Mouse (Mus musculus): ENCODE results near the gene Myo3a. TPM values are rescaled to one million over a fixed set of nuclear protein-coding genes. Genes with fewer than 3 reads are reported as not detected.
"Not testable (repeated sequence)": the region's sequence is repeated elsewhere in the genome, so short reads cannot be mapped to it uniquely, and the experiment has no call there.

Gene Myo3a
- polyA plus RNA-seq, 1 experiment from 2014 or later: not detected

DNA sequence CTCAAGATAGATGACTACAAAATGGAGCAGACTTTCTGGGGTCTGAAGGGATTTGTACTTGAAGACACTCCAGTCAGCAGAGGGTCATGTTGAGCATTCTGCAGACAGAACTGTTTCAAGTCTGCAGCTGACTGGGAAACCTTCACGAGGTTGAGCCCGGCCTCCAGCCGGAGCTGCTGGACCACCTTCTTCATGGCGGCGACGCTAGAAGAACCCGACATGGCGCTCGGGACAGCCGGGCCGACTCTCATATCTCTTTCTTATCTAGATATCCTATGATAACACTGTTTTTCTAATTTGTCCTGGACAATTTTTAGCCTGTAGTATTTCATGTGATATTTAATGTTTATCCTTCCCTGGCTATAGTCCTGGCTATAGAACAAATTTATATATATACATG lies 183.2 kb downstream of the Myo3a start:
- not testable (repeated sequence) for H3K27me3 ChIP-seq; H3K36me3 ChIP-seq (replicated peaks); H3K9me3 ChIP-seq (replicated peaks); H3K4me1 ChIP-seq (replicated peaks); H3K9ac ChIP-seq; ATAC-seq (ENCODE audit: insufficient read depth); H3K27ac ChIP-seq (replicated peaks); H3K4me2 ChIP-seq; H3K4me3 ChIP-seq (replicated peaks)
- 89% methylated on average over 11 of the region's 11 CpGs for WGBS (ENCODE audit: insufficient replicate concordance)

DNA sequence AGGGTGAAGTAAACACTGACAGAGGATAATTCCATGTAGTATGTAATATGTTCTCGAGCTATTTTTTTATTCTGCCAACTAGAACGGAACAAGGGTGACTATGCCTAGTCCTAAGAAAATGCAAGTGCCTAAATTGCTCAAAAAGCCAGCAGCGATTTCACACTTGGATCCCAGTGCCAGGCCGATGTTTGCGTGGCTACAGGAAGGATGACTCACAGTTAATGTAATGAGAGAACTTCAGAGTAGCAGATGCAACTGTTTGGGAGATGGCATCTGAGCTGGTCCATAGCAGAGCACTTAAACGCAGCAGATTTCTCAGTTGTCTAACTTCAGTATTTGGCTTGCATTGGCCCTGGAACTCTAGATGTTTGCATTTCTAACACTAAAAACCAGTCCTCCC lies 321.1 kb downstream of the Myo3a start:
- Histone ChIP-seq H3K4me3 (replicated peaks) (no peak overlapping the region), H3K4me2 (no peak overlapping the region), H3K9me3 (replicated peaks) (no peaks in the 10 kb centered on the region), H3K27me3 (no peaks in the 10 kb centered on the region), H3K9ac (no peak overlapping the region), H3K36me3 (replicated peaks) (no peaks in the 10 kb centered on the region), H3K4me1 (replicated peaks) (no peaks in the 10 kb centered on the region), H3K27ac (replicated peaks) (no peak overlapping the region)
- ATAC-seq (ENCODE audit: insufficient read depth): no peak
- WGBS (ENCODE audit: insufficient replicate concordance): 60% methylated on average over 6 of the region's 6 CpGs

DNA sequence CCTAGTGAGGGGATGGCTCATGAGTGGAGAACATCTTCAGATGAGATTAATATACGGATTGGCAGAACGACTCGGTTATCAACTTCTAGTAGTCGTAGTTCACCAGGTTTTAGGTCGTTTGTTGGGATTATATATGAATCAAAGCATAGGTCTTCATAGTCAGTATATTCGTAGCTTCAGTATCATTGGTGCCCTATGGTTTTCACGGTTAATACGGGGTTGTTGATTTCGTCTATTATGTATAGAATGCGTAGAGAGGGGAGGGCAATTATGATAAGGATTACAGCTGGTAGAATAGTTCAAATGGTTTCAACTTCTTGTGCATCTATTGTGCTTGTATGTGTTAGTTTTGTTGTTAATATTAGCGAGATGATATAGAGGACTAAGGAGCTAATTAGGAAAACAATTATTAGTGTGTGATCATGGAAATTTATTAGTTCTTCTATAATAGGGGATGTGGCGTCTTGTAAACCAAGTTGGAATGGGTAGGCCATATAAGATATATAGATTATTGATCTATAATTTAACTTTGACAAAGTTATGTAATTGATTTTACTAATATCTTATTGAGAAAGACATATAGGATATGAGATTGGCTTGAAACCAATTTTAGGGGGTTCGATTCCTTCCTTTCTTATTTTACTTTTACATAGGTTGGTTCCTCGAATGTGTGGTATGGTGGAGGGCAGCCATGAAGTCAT lies 360.3 kb downstream of the Myo3a start:
- not testable (repeated sequence) for H3K4me2 ChIP-seq; H3K36me3 ChIP-seq (replicated peaks); H3K4me3 ChIP-seq (replicated peaks); H3K9me3 ChIP-seq (replicated peaks); H3K27ac ChIP-seq (replicated peaks); H3K9ac ChIP-seq; H3K27me3 ChIP-seq; H3K4me1 ChIP-seq (replicated peaks)
- peak; percentile 69 for ATAC-seq (ENCODE audit: insufficient read depth)
- 64% methylated on average over 14 of the region's 14 CpGs for WGBS (ENCODE audit: insufficient replicate concordance)

DNA sequence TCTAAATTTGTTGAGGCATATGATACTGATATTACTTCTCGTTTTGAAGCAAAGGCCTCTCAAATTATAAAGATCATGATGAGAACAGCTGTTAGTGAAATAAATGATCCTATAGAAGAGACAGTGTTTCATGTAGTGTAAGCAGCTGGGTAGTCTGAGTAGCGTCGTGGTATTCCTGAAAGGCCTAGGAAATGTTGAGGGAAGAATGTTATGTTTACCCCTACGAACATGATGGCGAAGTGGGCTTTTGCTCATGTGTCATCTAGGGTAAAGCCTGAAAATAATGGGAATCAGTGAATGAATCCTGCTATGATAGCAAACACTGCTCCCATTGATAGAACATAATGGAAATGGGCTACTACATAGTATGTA lies 360.9 kb downstream of the Myo3a start:
- H3K4me1 ChIP-seq (replicated peaks); H3K9ac ChIP-seq; H3K27me3 ChIP-seq; H3K36me3 ChIP-seq (replicated peaks); H3K9me3 ChIP-seq (replicated peaks); H3K4me3 ChIP-seq (replicated peaks); H3K4me2 ChIP-seq; H3K27ac ChIP-seq (replicated peaks): not testable (repeated sequence)
- WGBS (ENCODE audit: insufficient replicate concordance): 69% methylated on average over 5 of the region's 5 CpGs
- peak; percentile 35 for ATAC-seq (ENCODE audit: insufficient read depth)

DNA sequence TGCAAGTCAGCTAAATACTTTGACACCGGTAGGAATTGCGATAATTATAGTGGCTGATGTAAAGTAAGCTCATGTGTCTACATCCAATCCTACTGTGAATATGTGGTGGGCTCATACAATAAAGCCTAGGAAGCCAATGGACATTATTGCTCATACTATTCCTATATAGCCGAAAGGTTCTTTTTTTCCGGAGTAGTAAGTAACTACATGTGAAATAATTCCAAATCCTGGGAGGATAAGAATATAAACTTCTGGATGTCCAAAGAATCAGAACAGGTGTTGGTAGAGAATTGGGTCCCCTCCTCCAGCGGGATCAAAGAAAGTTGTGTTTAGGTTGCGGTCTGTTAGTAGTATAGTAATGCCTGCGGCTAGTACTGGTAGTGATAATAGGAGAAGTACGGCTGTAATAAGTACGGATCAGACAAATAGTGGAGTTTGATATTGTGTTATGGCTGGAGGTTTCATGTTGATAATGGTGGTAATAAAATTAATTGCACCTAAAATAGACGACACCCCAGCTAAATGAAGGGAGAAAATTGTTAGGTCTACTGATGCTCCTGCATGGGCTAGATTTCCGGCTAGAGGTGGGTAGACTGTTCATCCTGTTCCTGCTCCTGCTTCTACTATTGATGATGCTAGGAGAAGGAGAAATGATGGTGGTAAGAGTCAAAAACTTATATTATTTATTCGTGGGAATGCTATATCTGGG lies 361.5 kb downstream of the Myo3a start:
- not testable (repeated sequence) for H3K4me2 ChIP-seq; H3K27ac ChIP-seq (replicated peaks); H3K36me3 ChIP-seq (replicated peaks); H3K27me3 ChIP-seq; H3K4me3 ChIP-seq (replicated peaks); H3K9me3 ChIP-seq (replicated peaks); H3K9ac ChIP-seq; H3K4me1 ChIP-seq (replicated peaks)
- peak; percentile 81 for ATAC-seq (ENCODE audit: insufficient read depth)
- 63% methylated on average over 12 of the region's 12 CpGs for WGBS (ENCODE audit: insufficient replicate concordance)

DNA sequence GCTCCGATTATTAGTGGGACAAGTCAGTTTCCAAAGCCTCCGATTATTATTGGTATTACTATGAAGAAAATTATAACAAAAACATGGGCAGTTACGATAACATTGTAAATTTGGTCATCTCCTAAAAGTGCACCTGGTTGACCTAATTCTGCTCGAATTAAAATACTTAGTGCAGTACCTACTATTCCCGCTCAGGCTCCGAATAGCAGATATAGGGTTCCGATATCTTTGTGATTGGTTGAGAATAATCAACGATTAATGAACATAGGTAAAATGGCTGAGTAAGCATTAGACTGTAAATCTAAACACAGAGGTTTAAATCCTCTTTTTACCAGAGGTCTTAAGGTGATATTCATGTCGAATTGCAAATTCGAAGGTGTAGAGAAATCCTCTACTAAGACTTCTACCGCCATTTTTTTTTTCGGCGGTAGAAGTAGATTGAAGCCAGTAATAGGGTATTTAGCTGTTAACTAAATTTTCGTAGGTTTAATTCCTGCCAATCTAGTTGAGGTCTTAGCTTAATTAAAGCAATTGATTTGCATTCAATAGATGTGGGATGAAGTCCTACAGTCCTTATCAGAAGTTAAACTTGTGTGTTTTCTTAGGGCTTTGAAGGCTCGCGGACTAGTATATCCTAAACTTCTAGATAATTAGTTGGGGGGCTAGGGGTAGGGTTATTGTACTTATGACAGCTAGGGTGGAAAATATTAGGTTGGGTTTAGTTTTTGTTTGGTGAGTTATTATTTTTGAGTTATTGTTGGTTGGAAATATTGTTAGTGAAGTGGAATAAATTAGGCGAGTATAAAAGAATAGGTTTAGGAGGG lies 362.3 kb downstream of the Myo3a start:
- H3K4me1 ChIP-seq (replicated peaks); H3K4me2 ChIP-seq; H3K9me3 ChIP-seq (replicated peaks); H3K9ac ChIP-seq; H3K27ac ChIP-seq (replicated peaks); H3K27me3 ChIP-seq; H3K36me3 ChIP-seq (replicated peaks); H3K4me3 ChIP-seq (replicated peaks): not testable (repeated sequence)
- WGBS (ENCODE audit: insufficient replicate concordance): 68% methylated on average over 17 of the region's 17 CpGs
- ATAC-seq (ENCODE audit: insufficient read depth): peak; percentile 77

DNA sequence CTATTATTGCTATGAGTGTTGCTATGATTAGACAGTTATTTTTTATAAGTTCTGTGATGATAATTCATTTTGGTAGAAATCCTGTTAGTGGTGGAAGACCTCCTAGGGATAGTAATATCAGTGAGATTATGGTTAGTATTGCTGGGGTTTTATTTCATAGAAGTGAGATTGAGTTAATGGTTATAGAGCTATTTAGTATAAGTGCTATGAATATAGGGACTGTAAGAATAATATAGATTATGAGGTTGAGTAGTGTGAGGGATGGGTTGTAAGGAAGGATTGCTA lies 362.8 kb downstream of the Myo3a start:
- H3K9me3 ChIP-seq (replicated peaks): no peaks in the 10 kb centered on the region
- ATAC-seq (ENCODE audit: insufficient read depth): no peak
- H3K4me1 ChIP-seq (replicated peaks): no peaks in the 10 kb centered on the region
- H3K27ac ChIP-seq (replicated peaks): no peak overlapping the region
- H3K4me3 ChIP-seq (replicated peaks): no peak overlapping the region
- H3K9ac ChIP-seq: no peak overlapping the region
- H3K4me2 ChIP-seq: no peak overlapping the region
- H3K36me3 ChIP-seq (replicated peaks): no peaks in the 10 kb centered on the region
- H3K27me3 ChIP-seq: no peaks in the 10 kb centered on the region

DNA sequence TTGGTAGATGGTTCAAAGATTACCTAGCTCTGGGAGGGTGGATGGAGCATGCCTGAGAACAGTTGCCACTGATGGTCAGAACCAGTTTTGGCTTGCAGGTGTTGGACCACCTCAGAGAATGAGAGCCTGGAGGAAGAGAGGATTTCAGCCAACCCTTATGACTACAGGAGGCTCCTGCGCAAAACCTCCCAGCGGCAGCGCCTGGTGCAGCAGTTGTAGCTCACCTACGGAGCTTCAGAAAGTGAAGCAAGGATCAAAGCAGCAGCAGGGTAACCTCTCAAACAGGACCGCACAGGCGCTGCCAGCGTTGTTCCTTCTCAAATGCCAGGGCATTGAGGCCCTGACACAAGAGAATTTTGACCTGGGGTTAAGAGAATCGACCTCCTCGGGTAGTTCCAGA lies 390.6 kb downstream of the Myo3a start:
- WGBS (ENCODE audit: insufficient replicate concordance): 7% methylated on average over 9 of the region's 9 CpGs
- ATAC-seq (ENCODE audit: insufficient read depth): no peak
- H3K4me1 ChIP-seq (replicated peaks): no peaks in the 10 kb centered on the region
- H3K9ac ChIP-seq: no peak overlapping the region
- H3K36me3 ChIP-seq (replicated peaks): no peaks in the 10 kb centered on the region
- H3K27ac ChIP-seq (replicated peaks): no peak overlapping the region
- no peaks in the 10 kb centered on the region for H3K9me3 ChIP-seq (replicated peaks)
- H3K27me3 ChIP-seq: peaks cover 63% of the 10 kb centered on the region
- H3K4me3 ChIP-seq (replicated peaks): no peak overlapping the region
- no peak overlapping the region for H3K4me2 ChIP-seq

DNA sequence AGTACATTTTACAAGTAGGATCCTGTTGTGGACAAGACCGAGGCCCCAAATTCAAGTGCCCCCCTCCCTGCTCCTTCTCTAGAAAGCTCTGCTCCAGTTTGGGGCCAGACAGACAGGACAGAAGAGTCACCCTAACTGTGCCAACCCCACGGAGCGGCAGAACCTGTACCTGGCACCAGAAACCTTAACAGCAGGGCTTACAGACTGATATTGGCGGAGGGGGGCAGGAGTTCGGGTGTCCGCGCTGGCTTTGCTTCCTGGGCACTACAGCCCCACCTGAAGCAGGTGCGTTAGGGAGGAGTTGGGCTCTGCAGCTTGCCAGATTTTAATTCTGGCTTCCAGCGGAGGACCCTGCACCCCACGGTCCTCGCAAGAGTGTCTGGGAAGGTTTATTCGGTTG lies 392.1 kb downstream of the Myo3a start:
- no peaks in the 10 kb centered on the region for H3K36me3 ChIP-seq (replicated peaks)
- H3K4me3 ChIP-seq (replicated peaks): no peak overlapping the region
- WGBS (ENCODE audit: insufficient replicate concordance): 4% methylated on average over 12 of the region's 12 CpGs
- H3K9ac ChIP-seq: no peak overlapping the region
- H3K4me2 ChIP-seq: no peak overlapping the region
- H3K4me1 ChIP-seq (replicated peaks): no peaks in the 10 kb centered on the region
- H3K9me3 ChIP-seq (replicated peaks): no peaks in the 10 kb centered on the region
- no peak for ATAC-seq (ENCODE audit: insufficient read depth)
- H3K27ac ChIP-seq (replicated peaks): no peak overlapping the region
- peaks cover 78% of the 10 kb centered on the region for H3K27me3 ChIP-seq

DNA sequence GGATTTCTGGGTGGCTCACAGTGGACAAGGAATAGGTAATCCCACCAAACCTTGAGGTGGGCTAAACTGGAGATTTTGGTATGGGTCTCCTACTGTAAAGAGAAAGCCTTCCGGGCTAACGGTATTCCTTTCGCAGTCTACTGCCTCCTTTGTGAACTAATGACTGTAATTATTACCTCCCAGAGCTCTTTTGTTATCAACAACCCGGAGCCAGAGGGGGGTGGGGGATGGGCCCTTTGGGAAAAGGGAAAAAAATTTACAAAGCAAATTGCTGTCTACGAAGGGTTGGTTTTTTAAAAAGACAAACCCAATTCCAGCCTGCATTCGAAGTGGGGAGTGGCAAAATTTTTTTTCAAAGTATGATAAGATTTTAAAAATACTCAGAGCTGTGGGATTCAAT lies 392.7 kb downstream of the Myo3a start:
- H3K4me3 ChIP-seq (replicated peaks): no peak overlapping the region
- H3K27ac ChIP-seq (replicated peaks): no peak overlapping the region
- H3K9ac ChIP-seq: no peak overlapping the region
- no peak for ATAC-seq (ENCODE audit: insufficient read depth)
- H3K27me3 ChIP-seq: peaks cover 84% of the 10 kb centered on the region
- H3K9me3 ChIP-seq (replicated peaks): no peaks in the 10 kb centered on the region
- no peaks in the 10 kb centered on the region for H3K36me3 ChIP-seq (replicated peaks)
- no peak overlapping the region for H3K4me2 ChIP-seq
- WGBS (ENCODE audit: insufficient replicate concordance): 2% methylated on average over 6 of the region's 6 CpGs
- no peaks in the 10 kb centered on the region for H3K4me1 ChIP-seq (replicated peaks)

DNA sequence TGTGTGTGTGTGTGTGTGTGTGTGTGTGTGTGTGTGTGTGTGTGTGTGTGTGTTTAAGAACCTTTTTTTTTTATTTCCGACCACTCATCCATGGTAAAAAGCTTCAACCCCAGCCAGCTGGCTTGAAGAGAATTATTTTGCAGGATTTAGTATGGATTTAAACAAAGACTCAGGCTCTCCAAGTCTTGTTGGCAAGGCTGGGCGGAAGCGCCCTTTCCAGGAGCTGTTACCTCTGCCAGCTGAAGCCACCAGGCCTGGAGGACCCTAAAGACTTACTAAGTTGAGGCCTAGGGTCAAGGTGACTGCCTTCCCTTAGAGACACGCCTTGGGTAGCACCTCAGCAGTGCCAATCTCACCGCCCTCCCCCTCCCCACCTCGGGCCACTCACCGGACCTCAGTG lies 393.2 kb downstream of the Myo3a start:
- Histone ChIP-seq H3K9ac (no peak overlapping the region), H3K9me3 (replicated peaks) (no peaks in the 10 kb centered on the region), H3K27ac (replicated peaks) (no peak overlapping the region), H3K4me1 (replicated peaks) (no peaks in the 10 kb centered on the region), H3K27me3 (peaks cover 89% of the 10 kb centered on the region), H3K4me3 (replicated peaks) (no peak overlapping the region), H3K4me2 (no peak overlapping the region), H3K36me3 (replicated peaks) (no peaks in the 10 kb centered on the region)
- 11% methylated on average over 7 of the region's 7 CpGs for WGBS (ENCODE audit: insufficient replicate concordance)
- no peak for ATAC-seq (ENCODE audit: insufficient read depth)

All from liver, embryonic 15.5 days (tissue).